Mouse (Mus musculus): Measurements from ENCODE around the gene Ccr1l1. TPM values are rescaled to one million over a fixed set of nuclear protein-coding genes. Genes with fewer than 3 reads are reported as not detected.

The Ccr1l1 gene
- polyA plus RNA-seq (2014; fragmentation: Nextera tagmentation; extraction: Ambion mirVana): not detected in 2 replicates

- H3K27ac ChIP-seq (replicated peaks; ENCODE audit: low read depth, low read length): no peak within 1 kb of the TSS
- H3K9ac ChIP-seq (replicated peaks; ENCODE audit: low read length): no peak within 1 kb of the TSS
- H3K4me3 ChIP-seq (ENCODE audit: low read depth, low read length): no peak within 1 kb of the TSS
- H3K27me3 ChIP-seq (ENCODE audit: control insufficient read depth, insufficient read depth, low read length): no peaks in the 10 kb centered on the region
- no peaks in the 10 kb centered on the region for H3K36me3 ChIP-seq (replicated peaks; ENCODE audit: control insufficient read depth, insufficient read depth, low read depth, low read length)
- H3K4me2 ChIP-seq (ENCODE audit: low read depth, low read length): no peak within 1 kb of the TSS
- H3K9me3 ChIP-seq (replicated peaks; ENCODE audit: control insufficient read depth, low read length): no peaks in the 10 kb centered on the region
- DNase-seq (ENCODE audit: low spot score): no peak
- H3K4me1 ChIP-seq (ENCODE audit: control insufficient read depth, insufficient read depth, low read length): no peaks in the 10 kb centered on the region
- ATAC-seq (replicated peaks; ENCODE audit: insufficient number of reproducible peaks, low FRiP score, low TSS enrichment, low read depth): no peak
- WGBS: 72% methylated on average over 1 of the region's 1 CpGs
These were observed at the start of gene Ccr1l1 for GRCm38 (mm10) chr9:123978308-123978707. Ccr1l1 (minus strand) TSS chr9:123978408.

GRCm38 (mm10) chr9:124021672-124022071, 43.5 kb upstream of the Ccr1l1 start, which contains the start of gene Ccr3:
Ccr3 (plus strand) TSS chr9:124021972.
- Histone ChIP-seq H3K4me3 (ENCODE audit: low read depth, low read length) (no peak within 1 kb of the TSS), H3K36me3 (replicated peaks; ENCODE audit: control insufficient read depth, insufficient read depth, low read depth, low read length) (no peaks in the 10 kb centered on the region), H3K4me2 (ENCODE audit: low read depth, low read length) (no peak within 1 kb of the TSS), H3K27ac (replicated peaks; ENCODE audit: low read depth, low read length) (no peak within 1 kb of the TSS), H3K4me1 (ENCODE audit: control insufficient read depth, insufficient read depth, low read length) (no peaks in the 10 kb centered on the region), H3K27me3 (ENCODE audit: control insufficient read depth, insufficient read depth, low read length) (no peaks in the 10 kb centered on the region), H3K9me3 (replicated peaks; ENCODE audit: control insufficient read depth, low read length) (no peaks in the 10 kb centered on the region), H3K9ac (replicated peaks; ENCODE audit: low read length) (no peak within 1 kb of the TSS)
- ATAC-seq (replicated peaks; ENCODE audit: insufficient number of reproducible peaks, low FRiP score, low TSS enrichment, low read depth) (no peak), DNase-seq (ENCODE audit: low spot score) (no peak)
- 92% methylated on average over 1 of the region's 1 CpGs for WGBS

GRCm38 (mm10) chr9:124019887-124020286, 41.7 kb upstream of the Ccr1l1 start:
- Histone ChIP-seq H3K9me3 (replicated peaks; ENCODE audit: control insufficient read depth, low read length) (no peaks in the 10 kb centered on the region), H3K4me1 (ENCODE audit: control insufficient read depth, insufficient read depth, low read length) (no peaks in the 10 kb centered on the region), H3K4me2 (ENCODE audit: low read depth, low read length) (no peak overlapping the region), H3K27me3 (ENCODE audit: control insufficient read depth, insufficient read depth, low read length) (no peaks in the 10 kb centered on the region), H3K4me3 (ENCODE audit: low read depth, low read length) (no peak overlapping the region), H3K36me3 (replicated peaks; ENCODE audit: control insufficient read depth, insufficient read depth, low read depth, low read length) (no peaks in the 10 kb centered on the region), H3K27ac (replicated peaks; ENCODE audit: low read depth, low read length) (no peak overlapping the region), H3K9ac (replicated peaks; ENCODE audit: low read length) (no peak overlapping the region)
- DNase-seq (ENCODE audit: low spot score) (no peak), ATAC-seq (replicated peaks; ENCODE audit: insufficient number of reproducible peaks, low FRiP score, low TSS enrichment, low read depth) (no peak)
- WGBS: 91% methylated on average over 3 of the region's 3 CpGs

- no peaks in the 10 kb centered on the region for H3K36me3 ChIP-seq (replicated peaks; ENCODE audit: control insufficient read depth, insufficient read depth, low read depth, low read length)
- no peak overlapping the region for H3K4me3 ChIP-seq (ENCODE audit: low read depth, low read length)
- H3K27ac ChIP-seq (replicated peaks; ENCODE audit: low read depth, low read length): no peak overlapping the region
- H3K9me3 ChIP-seq (replicated peaks; ENCODE audit: control insufficient read depth, low read length): no peaks in the 10 kb centered on the region
- DNase-seq (ENCODE audit: low spot score): no peak
- no peak overlapping the region for H3K4me2 ChIP-seq (ENCODE audit: low read depth, low read length)
- ATAC-seq (replicated peaks; ENCODE audit: insufficient number of reproducible peaks, low FRiP score, low TSS enrichment, low read depth): no peak
- H3K4me1 ChIP-seq (ENCODE audit: control insufficient read depth, insufficient read depth, low read length): no peaks in the 10 kb centered on the region
- 72% methylated on average over 2 of the region's 2 CpGs for WGBS
- no peak overlapping the region for H3K9ac ChIP-seq (replicated peaks; ENCODE audit: low read length)
- no peaks in the 10 kb centered on the region for H3K27me3 ChIP-seq (ENCODE audit: control insufficient read depth, insufficient read depth, low read length)
These were observed 37.8 kb upstream of the Ccr1l1 start for GRCm38 (mm10) chr9:124016048-124016447.

- H3K9me3 ChIP-seq (replicated peaks; ENCODE audit: control insufficient read depth, low read length): no peaks in the 10 kb centered on the region
- H3K4me1 ChIP-seq (ENCODE audit: control insufficient read depth, insufficient read depth, low read length): no peaks in the 10 kb centered on the region
- DNase-seq (ENCODE audit: low spot score) (no peak), ATAC-seq (replicated peaks; ENCODE audit: insufficient number of reproducible peaks, low FRiP score, low TSS enrichment, low read depth) (no peak)
- WGBS: 78% methylated on average over 2 of the region's 2 CpGs
- no peaks in the 10 kb centered on the region for H3K27me3 ChIP-seq (ENCODE audit: control insufficient read depth, insufficient read depth, low read length)
- H3K36me3 ChIP-seq (replicated peaks; ENCODE audit: control insufficient read depth, insufficient read depth, low read depth, low read length): no peaks in the 10 kb centered on the region
- H3K4me2 ChIP-seq (ENCODE audit: low read depth, low read length): no peak overlapping the region
- H3K4me3 ChIP-seq (ENCODE audit: low read depth, low read length): no peak overlapping the region
- no peak overlapping the region for H3K9ac ChIP-seq (replicated peaks; ENCODE audit: low read length)
- H3K27ac ChIP-seq (replicated peaks; ENCODE audit: low read depth, low read length): no peak overlapping the region
These were observed 36.9 kb upstream of the Ccr1l1 start for GRCm38 (mm10) chr9:124014985-124015652.

GRCm38 (mm10) chr9:124013270-124013669, 35.1 kb upstream of the Ccr1l1 start:
- Histone ChIP-seq H3K36me3 (replicated peaks; ENCODE audit: control insufficient read depth, insufficient read depth, low read depth, low read length) (no peaks in the 10 kb centered on the region), H3K9ac (replicated peaks; ENCODE audit: low read length) (no peak overlapping the region), H3K9me3 (replicated peaks; ENCODE audit: control insufficient read depth, low read length) (no peaks in the 10 kb centered on the region), H3K4me1 (ENCODE audit: control insufficient read depth, insufficient read depth, low read length) (no peaks in the 10 kb centered on the region), H3K4me3 (ENCODE audit: low read depth, low read length) (no peak overlapping the region), H3K27me3 (ENCODE audit: control insufficient read depth, insufficient read depth, low read length) (no peaks in the 10 kb centered on the region), H3K4me2 (ENCODE audit: low read depth, low read length) (no peak overlapping the region), H3K27ac (replicated peaks; ENCODE audit: low read depth, low read length) (no peak overlapping the region)
- DNase-seq (ENCODE audit: low spot score) (no peak), ATAC-seq (replicated peaks; ENCODE audit: insufficient number of reproducible peaks, low FRiP score, low TSS enrichment, low read depth) (no peak)
- WGBS: 82% methylated on average over 3 of the region's 3 CpGs

- no peaks in the 10 kb centered on the region for H3K4me1 ChIP-seq (ENCODE audit: control insufficient read depth, insufficient read depth, low read length)
- H3K27me3 ChIP-seq (ENCODE audit: control insufficient read depth, insufficient read depth, low read length): no peaks in the 10 kb centered on the region
- no peak overlapping the region for H3K27ac ChIP-seq (replicated peaks; ENCODE audit: low read depth, low read length)
- ATAC-seq (replicated peaks; ENCODE audit: insufficient number of reproducible peaks, low FRiP score, low TSS enrichment, low read depth) (no peak), DNase-seq (ENCODE audit: low spot score) (no peak)
- no peaks in the 10 kb centered on the region for H3K9me3 ChIP-seq (replicated peaks; ENCODE audit: control insufficient read depth, low read length)
- no peaks in the 10 kb centered on the region for H3K36me3 ChIP-seq (replicated peaks; ENCODE audit: control insufficient read depth, insufficient read depth, low read depth, low read length)
- no peak overlapping the region for H3K4me2 ChIP-seq (ENCODE audit: low read depth, low read length)
- H3K9ac ChIP-seq (replicated peaks; ENCODE audit: low read length): no peak overlapping the region
- no peak overlapping the region for H3K4me3 ChIP-seq (ENCODE audit: low read depth, low read length)
- WGBS: 65% methylated on average over 2 of the region's 2 CpGs
These were observed 34.5 kb upstream of the Ccr1l1 start for GRCm38 (mm10) chr9:124012691-124013090.

- DNase-seq (ENCODE audit: low spot score) (no peak), ATAC-seq (replicated peaks; ENCODE audit: insufficient number of reproducible peaks, low FRiP score, low TSS enrichment, low read depth) (no peak; the same call in 1 of the 2 replicates)
- no peak overlapping the region for H3K9ac ChIP-seq (replicated peaks; ENCODE audit: low read length)
- no peak overlapping the region for H3K4me3 ChIP-seq (ENCODE audit: low read depth, low read length)
- H3K4me1 ChIP-seq (ENCODE audit: control insufficient read depth, insufficient read depth, low read length): no peaks in the 10 kb centered on the region
- no peak overlapping the region for H3K4me2 ChIP-seq (ENCODE audit: low read depth, low read length)
- no peaks in the 10 kb centered on the region for H3K27me3 ChIP-seq (ENCODE audit: control insufficient read depth, insufficient read depth, low read length)
- H3K36me3 ChIP-seq (replicated peaks; ENCODE audit: control insufficient read depth, insufficient read depth, low read depth, low read length): no peaks in the 10 kb centered on the region
- WGBS: 89% methylated on average over 2 of the region's 2 CpGs
- H3K27ac ChIP-seq (replicated peaks; ENCODE audit: low read depth, low read length): no peak overlapping the region
- H3K9me3 ChIP-seq (replicated peaks; ENCODE audit: control insufficient read depth, low read length): no peaks in the 10 kb centered on the region
These were observed 21.6 kb upstream of the Ccr1l1 start for GRCm38 (mm10) chr9:123999784-124000183.

All from embryonic facial prominence, embryonic 11.5 days (tissue).